Mouse (Mus musculus) erythroblast, embryonic 14.5 days (primary cell): ENCODE measurements around the gene Mgat3.

Experiments
- GATA1 ChIP-seq: IDR thresholded peaks from 2 replicates; pipeline ENCODE4 v1.6.1; 2012; ENCODE audit warnings: low read length, inconsistent platforms, mixed read lengths
- TAL1 ChIP-seq: IDR thresholded peaks from 3 replicates; pipeline ENCODE4 v1.6.1; 2012; ENCODE audit warnings: low read length, inconsistent platforms, mixed read lengths

- no peak for TF ChIP-seq GATA1
- no peak for TF ChIP-seq TAL1
Measured at GRCm38 (mm10) chr15:80255646-80256121, 82.2 kb downstream of the Mgat3 start.
